Mouse (Mus musculus): ENCODE measurements at regions not wholly inside any gene's neighbourhood (a gene's known extent, or its start where the extent isn't known, plus 50 kb on each side); places are given as distances from the start of the nearest gene placed in this dataset.

DNA sequence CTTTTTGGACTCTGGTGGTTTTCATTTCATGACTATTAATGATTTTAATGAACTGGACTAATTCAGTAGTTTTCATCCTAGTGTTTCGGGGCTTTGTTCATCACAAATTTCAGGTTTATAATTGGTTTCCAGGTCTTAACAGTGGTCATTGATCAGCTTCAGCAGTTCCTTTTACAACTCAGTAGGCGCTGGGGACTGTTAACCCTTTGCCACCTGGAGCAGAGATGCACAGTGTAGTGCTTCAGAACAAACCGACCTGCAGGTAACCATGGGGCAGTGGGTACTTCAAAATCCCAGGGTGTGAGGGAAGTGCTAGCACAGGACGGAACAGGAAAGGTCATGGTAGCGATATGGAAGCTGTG, 180.1 kb upstream of the Mpped2 start:
- no peak for ATAC-seq (replicated peaks; ENCODE audit: low FRiP score, low read depth)
- 42% methylated on average over 5 of the region's 5 CpGs for WGBS
- no peaks in the 10 kb centered on the region for H3K4me1 ChIP-seq (replicated peaks; ENCODE audit: insufficient read depth, low read length)
- TF ChIP-seq CTCF (IDR thresholded peaks at IDR 0.05; ENCODE audit: low read depth), result no peak
- H3K27me3 ChIP-seq (ENCODE audit: insufficient read depth, low read length), result no peaks in the 10 kb centered on the region
- H3K9me3 ChIP-seq (replicated peaks; ENCODE audit: low read length), result no peaks in the 10 kb centered on the region
- H3K4me2 ChIP-seq (ENCODE audit: low read length), result peak overlapping the region; percentile 21; the same call in 1 of the 2 replicates
- H3K9ac ChIP-seq (ENCODE audit: low read depth, low read length), result no peak overlapping the region
- no peak overlapping the region for H3K4me3 ChIP-seq (replicated peaks; ENCODE audit: low read depth, low read length)
- DNase-seq (ENCODE audit: low spot score), result no peak
- H3K36me3 ChIP-seq (ENCODE audit: insufficient read depth, low read length), result no peaks in the 10 kb centered on the region
- no peak overlapping the region for H3K27ac ChIP-seq

DNA sequence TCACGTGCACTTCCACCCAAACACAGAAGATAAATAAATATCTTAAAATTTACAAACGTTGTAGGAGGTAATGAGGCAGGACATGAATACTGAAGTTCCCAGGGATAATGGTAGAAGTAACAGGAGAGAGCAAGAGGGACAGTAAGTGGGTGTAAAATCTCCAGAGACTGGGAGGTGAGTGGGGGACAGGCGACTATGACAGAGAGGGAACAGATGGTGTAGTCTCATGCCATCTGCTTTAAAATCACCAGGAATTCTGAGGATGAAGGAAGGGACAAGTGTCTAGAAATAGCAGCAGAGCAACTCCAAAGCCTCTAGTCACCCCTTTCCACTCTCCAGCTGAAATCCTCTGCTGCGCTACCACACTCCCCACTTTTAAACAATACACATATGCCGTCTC, 175.8 kb upstream of the Mpped2 start:
- WGBS, result 72% methylated on average over 5 of the region's 5 CpGs
- no peak for ATAC-seq (replicated peaks; ENCODE audit: low FRiP score, low read depth)
- no peak overlapping the region for H3K4me3 ChIP-seq (replicated peaks; ENCODE audit: low read depth, low read length)

DNA sequence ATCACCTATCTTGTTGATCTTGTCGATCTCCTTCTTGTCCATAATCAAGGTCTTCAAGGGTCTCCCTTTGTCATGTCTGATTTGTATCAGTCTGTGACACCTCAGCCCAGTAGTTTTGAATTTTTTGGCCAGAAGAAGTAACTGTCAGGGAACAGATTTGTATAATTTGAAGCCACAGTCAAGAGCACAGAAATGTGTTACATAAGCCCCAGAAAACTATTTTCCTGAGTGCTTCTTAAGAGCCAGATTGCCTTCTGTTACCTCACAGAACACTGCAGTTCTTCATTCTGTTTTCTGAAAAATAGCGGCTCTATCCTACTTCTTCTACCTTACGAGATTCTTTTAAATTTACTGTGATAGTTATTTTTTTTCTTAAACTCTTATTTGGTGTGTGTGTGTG, 170.1 kb upstream of the Mpped2 start:
- no peak for TF ChIP-seq CTCF (IDR thresholded peaks at IDR 0.05; ENCODE audit: low read depth)
- no peak for DNase-seq (ENCODE audit: low spot score)
- no peaks in the 10 kb centered on the region for H3K36me3 ChIP-seq (ENCODE audit: insufficient read depth, low read length)
- no peaks in the 10 kb centered on the region for H3K4me1 ChIP-seq (replicated peaks; ENCODE audit: insufficient read depth, low read length)
- H3K4me2 ChIP-seq (ENCODE audit: low read length), result no peak overlapping the region
- no peaks in the 10 kb centered on the region for H3K27me3 ChIP-seq (ENCODE audit: insufficient read depth, low read length)
- no peak overlapping the region for H3K4me3 ChIP-seq (replicated peaks; ENCODE audit: low read depth, low read length)
- WGBS, result 93% methylated on average over 3 of the region's 3 CpGs
- H3K9me3 ChIP-seq (replicated peaks; ENCODE audit: low read length), result no peaks in the 10 kb centered on the region
- no peak for ATAC-seq (replicated peaks; ENCODE audit: low FRiP score, low read depth)
- no peak overlapping the region for H3K9ac ChIP-seq (ENCODE audit: low read depth, low read length)
- H3K27ac ChIP-seq, result no peak overlapping the region

More for the DNA sequence above, 175.8 kb upstream of the Mpped2 start:
- H3K36me3 ChIP-seq (ENCODE audit: insufficient read depth, low read length), result no peaks in the 10 kb centered on the region
- no peak overlapping the region for H3K9ac ChIP-seq (ENCODE audit: low read depth, low read length)
- DNase-seq (ENCODE audit: low spot score), result no peak
- no peak for TF ChIP-seq CTCF (IDR thresholded peaks at IDR 0.05; ENCODE audit: low read depth)
- no peak overlapping the region for H3K4me2 ChIP-seq (ENCODE audit: low read length)
- H3K27me3 ChIP-seq (ENCODE audit: insufficient read depth, low read length), result no peaks in the 10 kb centered on the region
- H3K9me3 ChIP-seq (replicated peaks; ENCODE audit: low read length), result no peaks in the 10 kb centered on the region
- H3K27ac ChIP-seq, result no peak overlapping the region
- no peaks in the 10 kb centered on the region for H3K4me1 ChIP-seq (replicated peaks; ENCODE audit: insufficient read depth, low read length)

DNA sequence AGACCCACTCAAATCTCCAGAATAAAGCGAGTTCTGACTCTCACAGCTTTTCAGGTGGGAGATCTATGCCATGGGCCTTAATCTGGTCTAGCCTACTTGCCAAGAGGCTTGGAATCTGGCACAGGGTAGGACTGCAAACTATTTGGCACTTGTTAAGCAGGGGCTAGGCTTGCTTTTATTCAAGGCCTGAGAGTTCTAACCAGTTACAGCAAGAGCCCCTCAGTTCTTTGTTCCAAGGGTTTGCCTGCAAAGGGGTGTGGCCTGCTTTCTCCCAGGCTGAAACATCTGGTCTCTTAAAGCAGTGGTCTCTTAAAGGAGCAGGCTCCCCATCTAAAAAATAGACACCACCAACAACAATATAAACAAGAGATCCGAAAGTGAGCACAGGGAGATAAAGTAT, 166.1 kb upstream of the Mpped2 start:
- H3K9me3 ChIP-seq (replicated peaks; ENCODE audit: low read length), result no peaks in the 10 kb centered on the region

DNA sequence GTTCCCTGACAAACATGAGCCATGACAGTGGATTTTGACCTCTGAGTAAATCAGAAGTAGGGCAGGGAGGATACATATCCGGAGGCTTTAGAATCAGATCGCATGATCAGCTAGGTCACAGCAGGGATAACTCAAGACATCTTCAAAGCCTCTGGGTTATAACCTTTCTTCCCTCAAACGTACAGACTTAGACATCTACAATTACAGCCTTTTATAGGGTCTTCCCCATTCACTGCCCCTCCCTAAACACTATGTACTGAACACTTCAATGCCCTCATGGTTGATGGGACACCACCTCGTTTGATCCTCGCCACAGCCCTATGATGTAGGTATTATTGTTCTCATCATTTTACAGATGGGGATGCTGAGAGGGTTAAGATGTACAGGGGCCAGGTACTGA, 163.8 kb upstream of the Mpped2 start:
- peak; percentile 63 for DNase-seq (ENCODE audit: low spot score)
- ATAC-seq (replicated peaks; ENCODE audit: low FRiP score, low read depth), result peak; percentile 25; the same call in 1 of the 2 replicates

More for the DNA sequence above, 166.1 kb upstream of the Mpped2 start:
- H3K9ac ChIP-seq (ENCODE audit: low read depth, low read length), result no peak overlapping the region
- 55% methylated on average over 2 of the region's 2 CpGs for WGBS
- TF ChIP-seq CTCF (IDR thresholded peaks at IDR 0.05; ENCODE audit: low read depth), result no peak
- H3K4me1 ChIP-seq (replicated peaks; ENCODE audit: insufficient read depth, low read length), result 0 out of 2 replicates have a peak, but pooled peaks cover 2% of the 10 kb centered on the region
- H3K4me2 ChIP-seq (ENCODE audit: low read length), result no peak overlapping the region
- no peaks in the 10 kb centered on the region for H3K27me3 ChIP-seq (ENCODE audit: insufficient read depth, low read length)
- H3K4me3 ChIP-seq (replicated peaks; ENCODE audit: low read depth, low read length), result no peak overlapping the region
- H3K27ac ChIP-seq, result no peak overlapping the region
- no peak for ATAC-seq (replicated peaks; ENCODE audit: low FRiP score, low read depth)
- no peaks in the 10 kb centered on the region for H3K36me3 ChIP-seq (ENCODE audit: insufficient read depth, low read length)
- DNase-seq (ENCODE audit: low spot score), result peak; percentile 36

DNA sequence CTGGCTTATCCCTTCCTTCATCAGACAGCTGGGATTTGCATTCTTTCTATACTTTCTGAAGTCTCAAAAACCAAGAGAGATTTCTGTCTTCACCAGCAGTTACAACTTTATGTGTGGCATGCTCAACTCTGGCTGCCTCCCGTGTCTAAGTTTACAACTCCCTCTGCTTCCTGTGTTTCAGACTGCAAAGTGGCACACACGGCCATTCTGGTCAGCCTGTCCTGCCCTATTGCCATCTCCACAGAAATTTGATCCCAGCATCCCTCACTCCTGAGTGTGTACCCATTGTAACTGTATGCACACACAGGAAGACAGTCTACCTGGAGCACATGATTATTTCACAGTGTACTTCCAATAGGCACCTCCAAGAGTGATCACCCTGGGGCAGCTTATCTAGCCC, 163.3 kb upstream of the Mpped2 start:
- Histone ChIP-seq H3K36me3 (ENCODE audit: insufficient read depth, low read length) (no peaks in the 10 kb centered on the region), H3K4me3 (replicated peaks; ENCODE audit: low read depth, low read length) (no peak overlapping the region), H3K27ac (no peak overlapping the region), H3K9ac (ENCODE audit: low read depth, low read length) (no peak overlapping the region), H3K27me3 (ENCODE audit: insufficient read depth, low read length) (no peaks in the 10 kb centered on the region), H3K4me2 (ENCODE audit: low read length) (no peak overlapping the region), H3K9me3 (replicated peaks; ENCODE audit: low read length) (no peaks in the 10 kb centered on the region), H3K4me1 (replicated peaks; ENCODE audit: insufficient read depth, low read length) (0 out of 2 replicates have a peak, but pooled peaks cover 2% of the 10 kb centered on the region)
- TF ChIP-seq CTCF (IDR thresholded peaks at IDR 0.05; ENCODE audit: low read depth), result no peak
- WGBS, result 20% methylated on average over 2 of the region's 2 CpGs
- no peak for ATAC-seq (replicated peaks; ENCODE audit: low FRiP score, low read depth)
- no peak for DNase-seq (ENCODE audit: low spot score)

More for the DNA sequence above, 163.8 kb upstream of the Mpped2 start:
- TF ChIP-seq CTCF (IDR thresholded peaks at IDR 0.05; ENCODE audit: low read depth), result no peak
- Histone ChIP-seq H3K4me2 (ENCODE audit: low read length) (no peak overlapping the region), H3K27me3 (ENCODE audit: insufficient read depth, low read length) (no peaks in the 10 kb centered on the region), H3K9ac (ENCODE audit: low read depth, low read length) (no peak overlapping the region), H3K36me3 (ENCODE audit: insufficient read depth, low read length) (no peaks in the 10 kb centered on the region), H3K4me1 (replicated peaks; ENCODE audit: insufficient read depth, low read length) (0 out of 2 replicates have a peak, but pooled peaks cover 2% of the 10 kb centered on the region), H3K27ac (no peak overlapping the region), H3K4me3 (replicated peaks; ENCODE audit: low read depth, low read length) (no peak overlapping the region), H3K9me3 (replicated peaks; ENCODE audit: low read length) (no peaks in the 10 kb centered on the region)
- 38% methylated on average over 5 of the region's 5 CpGs for WGBS

DNA sequence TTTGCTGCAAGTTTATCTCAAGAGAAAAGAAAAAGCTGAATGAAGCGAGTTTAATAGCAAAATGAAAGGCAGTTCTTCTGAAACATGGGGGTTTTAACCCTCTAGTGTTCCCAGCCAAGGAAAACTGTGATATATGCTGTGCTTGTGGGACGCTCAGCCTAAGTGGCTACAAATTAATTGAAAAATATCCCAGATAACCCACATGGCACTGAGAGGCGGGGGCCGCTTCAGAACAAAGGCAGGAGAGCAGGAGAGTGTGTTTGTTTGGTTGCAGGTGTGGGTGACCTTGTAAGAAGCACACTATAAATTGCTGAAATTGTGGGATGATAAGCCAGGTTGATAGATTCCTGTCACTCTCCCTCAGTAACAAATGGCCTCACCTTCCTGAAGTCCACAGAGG, 154.7 kb upstream of the Mpped2 start:
- Histone ChIP-seq H3K9ac (ENCODE audit: low read depth, low read length) (no peak overlapping the region), H3K9me3 (replicated peaks; ENCODE audit: low read length) (no peaks in the 10 kb centered on the region), H3K27me3 (ENCODE audit: insufficient read depth, low read length) (no peaks in the 10 kb centered on the region), H3K4me1 (replicated peaks; ENCODE audit: insufficient read depth, low read length) (no peaks in the 10 kb centered on the region), H3K4me2 (ENCODE audit: low read length) (no peak overlapping the region), H3K27ac (no peak overlapping the region), H3K36me3 (ENCODE audit: insufficient read depth, low read length) (no peaks in the 10 kb centered on the region), H3K4me3 (replicated peaks; ENCODE audit: low read depth, low read length) (no peak overlapping the region)
- no peak for TF ChIP-seq CTCF (IDR thresholded peaks at IDR 0.05; ENCODE audit: low read depth)
- DNase-seq (ENCODE audit: low spot score) (no peak), ATAC-seq (replicated peaks; ENCODE audit: low FRiP score, low read depth) (no peak)
- 71% methylated on average over 4 of the region's 4 CpGs for WGBS
